Mouse (Mus musculus) spleen, adult 2 months (tissue): ENCODE measurements at regions not wholly inside any gene's neighbourhood (a gene's known extent, or its start where the extent isn't known, plus 50 kb on each side); places are given as distances from the start of the nearest gene placed in this dataset.

Experiments
- CTCF ChIP-seq: fragments of 200-500 bp; IDR thresholded peaks from 2 replicates; pipeline ENCODE4 v1.5.1; 2011; ENCODE audit warnings: mild to moderate bottlenecking, inconsistent platforms; ENCODE audit not compliant: insufficient read depth, insufficient read length, insufficient replicate concordance; ENCODE audit errors: extremely low read depth
- POLR2A ChIP-seq: fragments of 200-500 bp; IDR thresholded peaks from 2 replicates; pipeline ENCODE4 v1.6.1; 2011; ENCODE audit warnings: low read depth, low read length, inconsistent platforms

GRCm38 (mm10) chr13:99077039-99077749, 92.8 kb upstream of the 1700024P04Rik start:
- TF ChIP-seq POLR2A (no peak), CTCF (no peak)
